8 mouse cellular contexts compared by ENCODE assay signal in the genomic region with DNA sequence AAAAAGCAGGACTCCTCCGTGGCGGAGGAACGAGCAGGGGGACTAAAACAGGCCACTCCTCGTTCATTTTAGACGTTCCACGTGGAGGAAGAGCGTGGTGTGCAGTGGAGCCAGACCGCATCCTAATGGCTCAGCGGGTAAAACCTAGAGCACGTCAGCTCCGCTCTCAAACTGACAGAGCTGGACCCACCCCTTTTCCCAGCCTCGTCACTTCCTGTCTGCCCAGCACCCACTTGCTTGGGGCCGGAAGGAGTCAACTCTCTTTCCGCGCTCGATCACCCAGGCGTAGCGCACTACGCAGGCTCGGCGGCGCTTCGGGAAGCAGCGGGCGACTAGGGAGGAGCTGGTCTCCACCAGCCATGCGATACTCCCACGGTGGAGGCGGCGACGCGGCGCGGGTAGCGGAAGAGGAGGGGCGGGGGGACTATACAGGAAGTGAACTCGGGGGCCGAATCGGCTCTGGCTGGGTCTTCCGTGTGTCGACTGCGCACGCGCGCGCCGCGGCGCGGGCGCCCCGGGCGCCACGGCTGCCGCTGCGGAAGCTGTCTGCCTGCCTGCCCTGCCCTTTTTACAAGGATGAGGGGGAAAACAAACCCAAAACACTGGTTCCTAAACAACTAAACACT. TPM values are rescaled to one million over a fixed set of nuclear protein-coding genes. Genes with fewer than 3 reads are reported as not detected.
DNase-seq lines count a peak whose midpoint lies in the region; ATAC-seq lines count a peak whose summit lies in the region.

No protein-coding gene starts in this region.

- H3K36me3 ChIP-seq in hindbrain, embryonic 12.5 days, result no peaks in the 10 kb centered on the region

- ATAC-seq in hindbrain, embryonic 12.5 days (ENCODE audit: low FRiP score), result peak; percentile 100

- H3K4me2 ChIP-seq in hindbrain, embryonic 12.5 days (replicated peaks), result peak overlapping the region; percentile 52

- peaks cover 46% of the 10 kb centered on the region for H3K27me3 ChIP-seq in hindbrain, embryonic 12.5 days

- peak overlapping the region; percentile 48 for H3K4me3 ChIP-seq in hindbrain, embryonic 12.5 days

- no peaks in the 10 kb centered on the region for H3K9me3 ChIP-seq in hindbrain, embryonic 12.5 days (replicated peaks)

- H3K27ac ChIP-seq in hindbrain, embryonic 12.5 days, result peak overlapping the region; percentile 96

- WGBS in hindbrain, embryonic 12.5 days, result 1% methylated on average over 44 of the region's 55 CpGs

- peak; percentile 98 for DNase-seq in Muller cell, postnatal 12 days (ENCODE audit: inconsistent ontology term)
- peak; percentile 96 for DNase-seq in cerebellum, adult 9-11 months
- peak; percentile 89 to 96 for DNase-seq in frontal cortex, adult 2 months (ENCODE audit: extremely low spot score in 1 of 2, low spot score in 1 of 2)
- DNase-seq in layer of hippocampus, postnatal 14 days (ENCODE audit: low spot score in 2 of 2), result peak; percentile 86 to 97
- DNase-seq in lung, postnatal 14 days, result peak; percentile 84
- peak; percentile 90 for DNase-seq in retina, adult 2 months (ENCODE audit: low read depth, low spot score)
- DNase-seq in thymus, postnatal 36 days, result peak; percentile 83 to 95

- H3K4me1 ChIP-seq in hindbrain, embryonic 12.5 days, result no peaks in the 10 kb centered on the region

- peak overlapping the region; percentile 57 for H3K9ac ChIP-seq in hindbrain, embryonic 12.5 days

RNA-seq across cellular contexts. Expression of a gene that starts 34.8 kb away (rescaled TPM):
- polyA plus RNA-seq in frontal cortex, adult 2 months (2012; rRNA removed), result 66.3 and 98.9 TPM in 2 replicates
- 98.6 and 99.0 TPM in 2 replicates for polyA plus RNA-seq in hindbrain, embryonic 12.5 days (2016; fragmentation: Nextera tagmentation; extraction: Ambion mirVana)
- 100 to 1,000 TPM; 116 to 159 TPM for total RNA-seq in layer of hippocampus, postnatal 14 days (2021)

RNA-seq across cellular contexts. Expression of a gene that starts 54.3 kb away (rescaled TPM):
- polyA plus RNA-seq in frontal cortex, adult 2 months (2012; rRNA removed), result 11.3 and 11.4 TPM in 2 replicates
- polyA plus RNA-seq in hindbrain, embryonic 12.5 days (2016; fragmentation: Nextera tagmentation; extraction: Ambion mirVana), result 26.4 and 28.2 TPM in 2 replicates
- total RNA-seq in layer of hippocampus, postnatal 14 days (2021), result 10 to 100 TPM; 29.3 to 30.1 TPM

RNA-seq across cellular contexts. Expression of a gene that starts 56.6 kb away (rescaled TPM):
- polyA plus RNA-seq in frontal cortex, adult 2 months (2012; rRNA removed), result 7.2 TPM in 2 replicates
- 11.0 and 12.9 TPM in 2 replicates for polyA plus RNA-seq in hindbrain, embryonic 12.5 days (2016; fragmentation: Nextera tagmentation; extraction: Ambion mirVana)
- total RNA-seq in layer of hippocampus, postnatal 14 days (2021), result 10 to 100 TPM; 22.8 to 24.1 TPM

Comparison
In these comparisons a context has a peak if more than half of its experiments do, and no peak if none do; other contexts are left out.
1. Peak in every context shown above with its lines: DNase-seq, ATAC-seq, H3K4me3 ChIP-seq and H3K27ac ChIP-seq.